Mouse (Mus musculus): ENCODE data around the gene Olfr1281. TPM values are rescaled to one million over a fixed set of nuclear protein-coding genes. Genes with fewer than 3 reads are reported as not detected.
"Not testable (repeated sequence)": the region's sequence is repeated elsewhere in the genome, so short reads cannot be mapped to it uniquely, and the experiment has no call there.

The Olfr1281 gene
- not detected in 2 replicates for polyA plus RNA-seq (2016; fragmentation: Nextera tagmentation; extraction: Ambion mirVana)

GRCm38 (mm10) chr2:111326220-111326619 is at the start of gene Olfr1281:
Gene Olfr1281 (plus strand): TSS chr2:111326520.
- no peak within 1 kb of the TSS for H3K27ac ChIP-seq
- WGBS: 76% methylated on average over 2 of the region's 2 CpGs
- no peaks in the 10 kb centered on the region for H3K27me3 ChIP-seq (ENCODE audit: poor library complexity, severe bottlenecking)
- no peaks in the 10 kb centered on the region for H3K9me3 ChIP-seq
- no peak within 1 kb of the TSS for H3K4me3 ChIP-seq
- no peaks in the 10 kb centered on the region for H3K4me1 ChIP-seq
- no peaks in the 10 kb centered on the region for H3K36me3 ChIP-seq (replicated peaks)
- DNase-seq (ENCODE audit: extremely low spot score, low spot score): no peak

GRCm38 (mm10) chr2:111289836-111290235 is 36.5 kb upstream of the Olfr1281 start, which contains the start of gene Olfr1278:
Gene Olfr1278 (plus strand): TSS chr2:111290136.
- DNase-seq (ENCODE audit: extremely low spot score, low spot score): no peak
- Histone ChIP-seq H3K27ac (no peak within 1 kb of the TSS), H3K4me3 (no peak within 1 kb of the TSS), H3K36me3 (replicated peaks) (no peaks in the 10 kb centered on the region), H3K4me1 (no peaks in the 10 kb centered on the region), H3K27me3 (ENCODE audit: poor library complexity, severe bottlenecking) (no peaks in the 10 kb centered on the region), H3K9me3 (no peaks in the 10 kb centered on the region)

DNA sequence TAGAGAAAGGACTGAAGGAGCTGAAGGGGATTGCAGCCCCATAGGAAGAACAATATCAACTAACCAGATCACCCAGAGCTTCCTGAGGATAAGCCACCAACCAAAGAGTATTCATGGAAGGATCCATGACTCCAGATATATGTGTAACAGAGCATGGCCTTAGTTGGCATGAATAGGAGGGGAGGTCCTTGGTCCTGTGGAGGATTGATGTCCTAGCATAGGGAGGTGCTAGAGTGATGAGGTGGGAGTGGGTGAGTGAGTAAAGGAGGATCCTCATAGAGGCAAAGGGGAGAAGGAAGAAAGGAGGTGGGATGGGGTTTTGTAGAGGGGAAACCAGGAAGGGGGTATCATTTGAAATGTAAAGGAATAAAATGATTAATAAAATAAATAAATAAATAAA is 27.8 kb upstream of the Olfr1281 start:
- no peak for DNase-seq (ENCODE audit: extremely low spot score, low spot score)
- H3K27me3 ChIP-seq (ENCODE audit: poor library complexity, severe bottlenecking): no peaks in the 10 kb centered on the region
- no peak overlapping the region for H3K4me3 ChIP-seq
- no peaks in the 10 kb centered on the region for H3K36me3 ChIP-seq (replicated peaks)
- no peaks in the 10 kb centered on the region for H3K4me1 ChIP-seq
- no peak overlapping the region for H3K27ac ChIP-seq
- no peaks in the 10 kb centered on the region for H3K9me3 ChIP-seq

DNA sequence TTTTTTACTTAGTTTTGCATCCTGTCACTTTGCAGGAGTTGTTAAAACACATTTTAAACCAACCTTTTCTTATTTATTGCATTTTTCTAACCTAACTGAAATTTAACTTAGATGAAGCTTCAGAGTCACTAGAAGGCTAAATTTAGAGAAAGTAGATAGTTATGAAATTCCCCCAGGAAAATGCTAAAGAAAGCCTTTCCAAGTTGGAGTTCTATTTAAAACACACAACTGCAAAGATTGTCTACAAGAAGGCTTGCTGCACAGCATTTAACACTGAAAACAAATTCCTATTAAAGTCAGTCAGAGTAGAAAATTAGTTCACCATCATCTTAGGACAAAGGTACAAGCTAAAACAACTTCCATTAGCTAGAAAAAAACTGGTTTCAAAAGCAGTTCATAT is 25.9 kb upstream of the Olfr1281 start, which contains the start of gene Olfr1279:
Olfr1279 (plus strand) TSS at position 262 of the 400 bp plus-strand sequence.
- no peak within 1 kb of the TSS for H3K4me3 ChIP-seq
- H3K27ac ChIP-seq: no peak within 1 kb of the TSS
- H3K9me3 ChIP-seq: no peaks in the 10 kb centered on the region
- no peaks in the 10 kb centered on the region for H3K4me1 ChIP-seq
- H3K27me3 ChIP-seq (ENCODE audit: poor library complexity, severe bottlenecking): no peaks in the 10 kb centered on the region
- no peaks in the 10 kb centered on the region for H3K36me3 ChIP-seq (replicated peaks)
- DNase-seq (ENCODE audit: extremely low spot score, low spot score): no peak

GRCm38 (mm10) chr2:111313717-111314116 is 12.6 kb upstream of the Olfr1281 start, which contains the start of gene Olfr1280:
Gene Olfr1280 (plus strand): TSS chr2:111314017.
- Histone ChIP-seq H3K9me3 (no peaks in the 10 kb centered on the region), H3K4me1 (no peaks in the 10 kb centered on the region), H3K27ac (no peak within 1 kb of the TSS), H3K27me3 (ENCODE audit: poor library complexity, severe bottlenecking) (no peaks in the 10 kb centered on the region), H3K4me3 (no peak within 1 kb of the TSS), H3K36me3 (replicated peaks) (no peaks in the 10 kb centered on the region)
- DNase-seq (ENCODE audit: extremely low spot score, low spot score): no peak

- not testable (repeated sequence) for H3K27me3 ChIP-seq (ENCODE audit: poor library complexity, severe bottlenecking); H3K9me3 ChIP-seq; H3K4me3 ChIP-seq; H3K27ac ChIP-seq; DNase-seq (ENCODE audit: extremely low spot score, low spot score); H3K36me3 ChIP-seq (replicated peaks); H3K4me1 ChIP-seq
- 92% methylated on average over 5 of the region's 5 CpGs for WGBS
Measured at GRCm38 (mm10) chr2:111333721-111334120, 7.4 kb downstream of the Olfr1281 start.

- no peaks in the 10 kb centered on the region; the same call in 1 of the 2 replicates for H3K9me3 ChIP-seq
- no peaks in the 10 kb centered on the region for H3K36me3 ChIP-seq (replicated peaks)
- no peak within 1 kb of the TSS for H3K4me3 ChIP-seq
- no peak for DNase-seq (ENCODE audit: extremely low spot score, low spot score)
- no peaks in the 10 kb centered on the region for H3K4me1 ChIP-seq
- H3K27ac ChIP-seq: no peak within 1 kb of the TSS
- WGBS: 80% methylated on average over 2 of the region's 2 CpGs
- H3K27me3 ChIP-seq (ENCODE audit: poor library complexity, severe bottlenecking): no peaks in the 10 kb centered on the region
Measured at GRCm38 (mm10) chr2:111335976-111336375, 9.7 kb downstream of the Olfr1281 start, which contains the start of gene Olfr1282. Gene Olfr1282 (minus strand): TSS chr2:111336076.

GRCm38 (mm10) chr2:111366490-111366889 is 40.2 kb downstream of the Olfr1281 start, which contains the start of gene Olfr1283:
Gene Olfr1283 (plus strand): TSS chr2:111366790.
- Histone ChIP-seq H3K4me1 (no peaks in the 10 kb centered on the region), H3K9me3 (no peaks in the 10 kb centered on the region), H3K4me3 (no peak within 1 kb of the TSS), H3K27me3 (ENCODE audit: poor library complexity, severe bottlenecking) (no peaks in the 10 kb centered on the region), H3K36me3 (replicated peaks) (no peaks in the 10 kb centered on the region), H3K27ac (no peak within 1 kb of the TSS)
- no peak for DNase-seq (ENCODE audit: extremely low spot score, low spot score)
- WGBS: 80% methylated on average over 2 of the region's 2 CpGs

GRCm38 (mm10) chr2:111375222-111375621 is 48.9 kb downstream of the Olfr1281 start, which contains the start of gene Olfr1284:
Gene Olfr1284 (plus strand): TSS chr2:111375522.
- Histone ChIP-seq H3K4me1 (no peaks in the 10 kb centered on the region), H3K9me3 (no peaks in the 10 kb centered on the region), H3K27me3 (ENCODE audit: poor library complexity, severe bottlenecking) (no peaks in the 10 kb centered on the region), H3K27ac (no peak within 1 kb of the TSS), H3K36me3 (replicated peaks) (no peaks in the 10 kb centered on the region), H3K4me3 (no peak within 1 kb of the TSS)
- 93% methylated on average over 1 of the region's 1 CpGs for WGBS
- no peak for DNase-seq (ENCODE audit: extremely low spot score, low spot score)

Other genes with a start within 250 kb of the Olfr1281 start
- not detected in 2 replicates for gene Gm13941, start 220.5 kb upstream of the Olfr1281 start, polyA plus RNA-seq (2016; fragmentation: Nextera tagmentation; extraction: Ambion mirVana)
- gene Gm15130, start 173.6 kb upstream of the Olfr1281 start, polyA plus RNA-seq (2016; fragmentation: Nextera tagmentation; extraction: Ambion mirVana): not detected in 2 replicates
- not detected in 2 replicates for gene 4930430A15Rik, start 96.9 kb upstream of the Olfr1281 start, polyA plus RNA-seq (2016; fragmentation: Nextera tagmentation; extraction: Ambion mirVana)
- gene Olfr1275, start 91.2 kb upstream of the Olfr1281 start, polyA plus RNA-seq (2016; fragmentation: Nextera tagmentation; extraction: Ambion mirVana): not detected in 2 replicates
- not detected in 2 replicates for gene Olfr1276, start 72.0 kb upstream of the Olfr1281 start, polyA plus RNA-seq (2016; fragmentation: Nextera tagmentation; extraction: Ambion mirVana)
- gene Olfr1277, start 52.4 kb upstream of the Olfr1281 start, polyA plus RNA-seq (2016; fragmentation: Nextera tagmentation; extraction: Ambion mirVana): not detected in 2 replicates
- not detected in 2 replicates for gene Olfr1278, start 36.4 kb upstream of the Olfr1281 start, polyA plus RNA-seq (2016; fragmentation: Nextera tagmentation; extraction: Ambion mirVana)
- gene Olfr1279, start 25.9 kb upstream of the Olfr1281 start, polyA plus RNA-seq (2016; fragmentation: Nextera tagmentation; extraction: Ambion mirVana): 0.04 TPM in 1 of 2 replicates, not detected in the other
- gene Olfr1280, start 12.5 kb upstream of the Olfr1281 start, polyA plus RNA-seq (2016; fragmentation: Nextera tagmentation; extraction: Ambion mirVana): not detected in 2 replicates
- not detected in 2 replicates for gene Olfr1282, start 9.6 kb downstream of the Olfr1281 start, polyA plus RNA-seq (2016; fragmentation: Nextera tagmentation; extraction: Ambion mirVana)
- gene Olfr1283, start 40.3 kb downstream of the Olfr1281 start, polyA plus RNA-seq (2016; fragmentation: Nextera tagmentation; extraction: Ambion mirVana): not detected in 2 replicates
- not detected in 2 replicates for gene Olfr1284, start 49.0 kb downstream of the Olfr1281 start, polyA plus RNA-seq (2016; fragmentation: Nextera tagmentation; extraction: Ambion mirVana)
- not detected in 2 replicates for gene Olfr1286, start 96.6 kb downstream of the Olfr1281 start, polyA plus RNA-seq (2016; fragmentation: Nextera tagmentation; extraction: Ambion mirVana)
- not detected in 2 replicates for gene Olfr1287, start 122.6 kb downstream of the Olfr1281 start, polyA plus RNA-seq (2016; fragmentation: Nextera tagmentation; extraction: Ambion mirVana)
- gene Olfr1288, start 147.6 kb downstream of the Olfr1281 start, polyA plus RNA-seq (2016; fragmentation: Nextera tagmentation; extraction: Ambion mirVana): not detected in 2 replicates
- gene Olfr1289, start 154.3 kb downstream of the Olfr1281 start, polyA plus RNA-seq (2016; fragmentation: Nextera tagmentation; extraction: Ambion mirVana): not detected in 2 replicates
- not detected in 2 replicates for gene Olfr1290, start 167.3 kb downstream of the Olfr1281 start, polyA plus RNA-seq (2016; fragmentation: Nextera tagmentation; extraction: Ambion mirVana)
- gene Olfr1291-ps1, start 170.7 kb downstream of the Olfr1281 start, polyA plus RNA-seq (2016; fragmentation: Nextera tagmentation; extraction: Ambion mirVana): not detected in 2 replicates
- not detected in 2 replicates for gene Olfr1293-ps, start 198.7 kb downstream of the Olfr1281 start, polyA plus RNA-seq (2016; fragmentation: Nextera tagmentation; extraction: Ambion mirVana)
- gene Olfr1294, start 213.8 kb downstream of the Olfr1281 start, polyA plus RNA-seq (2016; fragmentation: Nextera tagmentation; extraction: Ambion mirVana): not detected in 2 replicates
- not detected in 2 replicates for gene Olfr1295, start 243.2 kb downstream of the Olfr1281 start, polyA plus RNA-seq (2016; fragmentation: Nextera tagmentation; extraction: Ambion mirVana)

Measured in forebrain, embryonic 10.5 days (tissue).